Mouse (Mus musculus) right cerebral cortex, postnatal 36 days (tissue): Measurements from ENCODE around the gene Flnc.

ENCODE experiments used
- DNase-seq, 2 experiments: peaks; one replicate each; pipeline ENCODE4 v3.0.0; 2022; ENCODE audit warnings: low spot score in 2 of 2, mixed read lengths in 1 of 2

Gene Flnc

GRCm38 (mm10) chr6:29431473-29431872 is 1.6 kb upstream of the Flnc start:
- no peak for DNase-seq

- no peak for DNase-seq
Measured at GRCm38 (mm10) chr6:29432156-29432555, 900 bp upstream of the Flnc start.

GRCm38 (mm10) chr6:29432676-29433037 is 399 bp upstream of the Flnc start:
- DNase-seq = no peak

- no peak for DNase-seq
Measured at GRCm38 (mm10) chr6:29433804-29434795, 1.0 kb downstream of the Flnc start.

GRCm38 (mm10) chr6:29434911-29435691 is 2.0 kb downstream of the Flnc start:
- DNase-seq = no peak

- DNase-seq = no peak
Measured at GRCm38 (mm10) chr6:29435940-29436451, 2.9 kb downstream of the Flnc start.

GRCm38 (mm10) chr6:29436461-29436934 is 3.4 kb downstream of the Flnc start:
- DNase-seq = no peak

- no peak for DNase-seq
Measured at GRCm38 (mm10) chr6:29439251-29439650, 6.2 kb downstream of the Flnc start.

- DNase-seq = no peak
Measured at GRCm38 (mm10) chr6:29439789-29440188, 6.7 kb downstream of the Flnc start.

GRCm38 (mm10) chr6:29444773-29445172 is 11.7 kb downstream of the Flnc start:
- no peak for DNase-seq

- DNase-seq = no peak
Measured at GRCm38 (mm10) chr6:29445354-29445753, 12.3 kb downstream of the Flnc start.

GRCm38 (mm10) chr6:29449858-29450257 is 16.8 kb downstream of the Flnc start:
- DNase-seq = no peak

GRCm38 (mm10) chr6:29450667-29451066 is 17.6 kb downstream of the Flnc start:
- DNase-seq = no peak

GRCm38 (mm10) chr6:29461502-29461901 is 28.4 kb downstream of the Flnc start:
- DNase-seq = no peak

GRCm38 (mm10) chr6:29463388-29463787 is 30.3 kb downstream of the Flnc start:
- DNase-seq = no peak

GRCm38 (mm10) chr6:29467583-29468354 is 34.7 kb downstream of the Flnc start, which contains the start of gene Atp6v1f:
Gene Atp6v1f, plus strand, starts transcription at chr6:29467718.
- DNase-seq = peak; percentile 89

- no peak for DNase-seq
Measured at GRCm38 (mm10) chr6:29468851-29469250, 35.8 kb downstream of the Flnc start.

GRCm38 (mm10) chr6:29471137-29471536 is 38.1 kb downstream of the Flnc start, which contains the start of gene Atp6v1fnb:
Gene Atp6v1fnb, plus strand, starts transcription at chr6:29471437.
- DNase-seq = no peak

GRCm38 (mm10) chr6:29473941-29474691 is 41.1 kb downstream of the Flnc start:
- peak; percentile 67 to 74 for DNase-seq

- DNase-seq = no peak
Measured at GRCm38 (mm10) chr6:29474736-29475135, 41.7 kb downstream of the Flnc start.

GRCm38 (mm10) chr6:29482691-29483090 is 49.6 kb downstream of the Flnc start:
- no peak for DNase-seq
